Mouse (Mus musculus): ENCODE measurements around the gene Pknox1. TPM values are rescaled to one million over a fixed set of nuclear protein-coding genes. Genes with fewer than 3 reads are reported as not detected.
"Not testable (repeated sequence)": the region's sequence is repeated elsewhere in the genome, so short reads cannot be mapped to it uniquely, and the experiment has no call there.

Gene Pknox1
- polyA plus RNA-seq, 1 experiment from 2014 or later, result 32.2 TPM

GRCm38 (mm10) chr17:31531441-31532158 is 32.9 kb upstream of the Pknox1 start:
- no peak overlapping the region for H3K9ac ChIP-seq (replicated peaks; ENCODE audit: low read depth, low read length)
- no peak overlapping the region for H3K4me2 ChIP-seq (ENCODE audit: low read length)
- H3K9me3 ChIP-seq (ENCODE audit: control insufficient read depth, low read length), result no peaks in the 10 kb centered on the region
- H3K4me1 ChIP-seq (replicated peaks; ENCODE audit: control insufficient read depth, insufficient read depth, low read length), result peaks cover 15% of the 10 kb centered on the region
- H3K36me3 ChIP-seq (ENCODE audit: control insufficient read depth, insufficient read depth), result peaks cover 17% of the 10 kb centered on the region
- H3K27me3 ChIP-seq (replicated peaks; ENCODE audit: control insufficient read depth, insufficient read depth, low read length), result no peaks in the 10 kb centered on the region
- H3K27ac ChIP-seq (ENCODE audit: low read length), result no peak overlapping the region
- ATAC-seq, result no peak
- WGBS, result 89% methylated on average over 14 of the region's 14 CpGs
- H3K4me3 ChIP-seq (replicated peaks; ENCODE audit: low read length), result no peak overlapping the region

GRCm38 (mm10) chr17:31532331-31532730 is 32.2 kb upstream of the Pknox1 start:
- Histone ChIP-seq H3K4me1 (replicated peaks; ENCODE audit: control insufficient read depth, insufficient read depth, low read length) (peaks cover 15% of the 10 kb centered on the region), H3K36me3 (ENCODE audit: control insufficient read depth, insufficient read depth) (peaks cover 12% of the 10 kb centered on the region)
- not testable (repeated sequence) for H3K9me3 ChIP-seq (ENCODE audit: control insufficient read depth, low read length); H3K27ac ChIP-seq (ENCODE audit: low read length); H3K9ac ChIP-seq (replicated peaks; ENCODE audit: low read depth, low read length); H3K27me3 ChIP-seq (replicated peaks; ENCODE audit: control insufficient read depth, insufficient read depth, low read length); ATAC-seq; H3K4me2 ChIP-seq (ENCODE audit: low read length); H3K4me3 ChIP-seq (replicated peaks; ENCODE audit: low read length)
- WGBS, result 93% methylated on average over 3 of the region's 4 CpGs

DNA sequence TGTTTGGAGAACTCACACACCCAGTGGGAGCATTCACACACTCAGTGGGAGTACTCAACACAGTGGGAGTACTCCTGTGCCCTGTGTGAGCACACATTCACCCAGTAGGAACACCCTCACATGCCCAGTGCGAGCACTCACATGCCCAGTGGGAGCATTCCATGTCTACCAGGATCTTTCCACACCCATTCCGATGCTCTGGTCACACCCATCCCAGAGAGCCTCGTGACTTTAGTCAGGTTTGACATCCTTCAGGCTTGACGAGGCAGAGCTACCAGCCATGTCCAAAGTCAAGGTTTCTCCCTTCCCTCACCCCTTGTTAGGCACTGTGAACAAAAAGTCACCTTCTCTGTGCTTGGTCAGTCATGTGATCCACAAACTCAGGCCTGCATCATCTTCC is 29.2 kb upstream of the Pknox1 start:
- Histone ChIP-seq H3K9ac (replicated peaks; ENCODE audit: low read depth, low read length) (peak overlapping the region; percentile 49), H3K4me3 (replicated peaks; ENCODE audit: low read length) (no peak overlapping the region), H3K9me3 (ENCODE audit: control insufficient read depth, low read length) (no peaks in the 10 kb centered on the region), H3K27ac (ENCODE audit: low read length) (peak overlapping the region; percentile 99), H3K36me3 (ENCODE audit: control insufficient read depth, insufficient read depth) (peaks cover 4% of the 10 kb centered on the region), H3K4me1 (replicated peaks; ENCODE audit: control insufficient read depth, insufficient read depth, low read length) (peaks cover 15% of the 10 kb centered on the region), H3K4me2 (ENCODE audit: low read length) (peak overlapping the region; percentile 47), H3K27me3 (replicated peaks; ENCODE audit: control insufficient read depth, insufficient read depth, low read length) (no peaks in the 10 kb centered on the region)
- 64% methylated on average over 4 of the region's 4 CpGs for WGBS
- ATAC-seq, result peak; percentile 29

DNA sequence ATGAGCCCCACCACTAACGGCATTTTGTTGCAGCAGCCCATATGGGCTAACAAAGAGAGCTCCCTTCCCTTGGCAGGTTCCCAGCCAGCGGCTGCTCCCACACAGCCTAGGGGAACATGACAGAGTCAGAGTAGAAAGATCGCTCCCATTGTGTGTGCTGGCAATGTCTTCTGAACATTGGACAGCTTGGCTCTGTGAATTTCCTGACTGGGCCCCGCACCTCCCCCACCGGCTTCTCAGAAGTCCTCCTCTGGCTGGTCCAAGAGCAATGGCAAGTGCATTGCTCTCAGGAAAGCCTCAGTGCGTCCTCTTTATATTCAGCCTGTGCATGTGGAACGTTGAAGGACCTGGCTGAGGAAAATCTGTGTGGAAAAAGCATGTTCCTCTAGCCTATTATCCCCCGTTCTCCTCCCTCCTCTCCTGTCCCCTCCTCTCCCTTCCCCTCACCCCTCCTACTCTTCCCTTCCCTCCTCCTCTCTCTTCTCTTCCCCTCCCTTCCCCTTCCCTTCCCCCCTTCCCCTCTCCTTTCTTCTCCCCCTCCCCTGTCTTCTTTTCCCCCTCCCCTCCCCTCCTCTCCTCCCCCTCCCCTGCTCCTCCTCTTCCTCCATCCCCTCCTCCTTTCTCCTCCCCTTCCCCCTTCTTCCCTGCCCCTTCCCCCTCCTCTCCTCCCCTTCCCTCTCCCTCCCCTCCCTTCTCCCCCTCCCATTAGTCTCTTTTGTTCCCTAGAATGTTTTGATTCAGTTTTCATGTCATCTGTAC is 28.5 kb upstream of the Pknox1 start:
- peak overlapping the region; percentile 49 for H3K9ac ChIP-seq (replicated peaks; ENCODE audit: low read depth, low read length)
- peaks cover 4% of the 10 kb centered on the region for H3K36me3 ChIP-seq (ENCODE audit: control insufficient read depth, insufficient read depth)
- 6% methylated on average over 8 of the region's 8 CpGs for WGBS

GRCm38 (mm10) chr17:31540101-31540500 is 24.4 kb upstream of the Pknox1 start:
- Histone ChIP-seq H3K4me1 (replicated peaks; ENCODE audit: control insufficient read depth, insufficient read depth, low read length) (peaks cover 24% of the 10 kb centered on the region), H3K9ac (replicated peaks; ENCODE audit: low read depth, low read length) (no peak overlapping the region), H3K9me3 (ENCODE audit: control insufficient read depth, low read length) (no peaks in the 10 kb centered on the region), H3K36me3 (ENCODE audit: control insufficient read depth, insufficient read depth) (no peaks in the 10 kb centered on the region), H3K4me3 (replicated peaks; ENCODE audit: low read length) (no peak overlapping the region), H3K4me2 (ENCODE audit: low read length) (no peak overlapping the region), H3K27me3 (replicated peaks; ENCODE audit: control insufficient read depth, insufficient read depth, low read length) (no peaks in the 10 kb centered on the region), H3K27ac (ENCODE audit: low read length) (no peak overlapping the region)
- 52% methylated on average over 3 of the region's 3 CpGs for WGBS
- ATAC-seq, result no peak

More for the DNA sequence above, 28.5 kb upstream of the Pknox1 start:
- H3K27ac ChIP-seq (ENCODE audit: low read length), result peak overlapping the region; percentile 99
- ATAC-seq, result peak; percentile 96
- H3K27me3 ChIP-seq (replicated peaks; ENCODE audit: control insufficient read depth, insufficient read depth, low read length), result no peaks in the 10 kb centered on the region
- no peaks in the 10 kb centered on the region for H3K9me3 ChIP-seq (ENCODE audit: control insufficient read depth, low read length)
- H3K4me3 ChIP-seq (replicated peaks; ENCODE audit: low read length), result peak overlapping the region; percentile 24; the same call in 1 of the 2 replicates
- H3K4me1 ChIP-seq (replicated peaks; ENCODE audit: control insufficient read depth, insufficient read depth, low read length), result peaks cover 21% of the 10 kb centered on the region
- H3K4me2 ChIP-seq (ENCODE audit: low read length), result peak overlapping the region; percentile 47

DNA sequence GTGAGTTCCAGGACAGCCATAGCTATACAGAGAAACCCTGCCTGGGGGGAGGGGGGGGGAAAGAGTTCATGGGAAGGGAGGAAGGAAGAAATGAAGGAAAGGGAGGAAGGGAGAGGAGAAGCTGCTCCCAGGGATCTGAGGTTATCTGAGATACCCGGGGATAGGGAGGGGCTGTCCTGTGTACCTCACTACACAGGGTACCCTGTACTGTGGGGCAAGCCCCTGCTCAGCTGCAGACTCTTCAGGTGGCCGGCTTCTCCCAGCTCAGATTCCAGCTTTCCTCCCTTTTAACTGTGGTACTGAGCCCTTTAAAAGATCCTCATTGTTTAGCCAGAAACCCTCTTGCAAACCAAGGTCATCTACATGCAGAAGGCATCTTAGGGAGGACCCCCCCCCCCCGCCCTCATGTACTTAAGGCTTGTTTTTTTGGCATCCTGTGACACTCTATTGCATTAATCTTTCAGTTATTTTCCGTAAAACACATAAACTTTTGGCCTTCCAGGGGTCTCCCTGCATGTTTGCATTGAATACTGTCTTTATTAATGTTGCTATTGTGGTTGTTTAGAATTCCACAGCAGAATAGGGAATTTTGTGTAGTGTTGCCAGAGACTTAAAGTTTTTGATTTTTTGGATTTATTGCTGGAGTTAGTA is 23.6 kb upstream of the Pknox1 start:
- Histone ChIP-seq H3K4me2 (ENCODE audit: low read length) (no peak overlapping the region), H3K36me3 (ENCODE audit: control insufficient read depth, insufficient read depth) (no peaks in the 10 kb centered on the region), H3K27ac (ENCODE audit: low read length) (peak overlapping the region; percentile 64), H3K4me1 (replicated peaks; ENCODE audit: control insufficient read depth, insufficient read depth, low read length) (peaks cover 15% of the 10 kb centered on the region), H3K4me3 (replicated peaks; ENCODE audit: low read length) (no peak overlapping the region), H3K9me3 (ENCODE audit: control insufficient read depth, low read length) (no peaks in the 10 kb centered on the region), H3K27me3 (replicated peaks; ENCODE audit: control insufficient read depth, insufficient read depth, low read length) (no peaks in the 10 kb centered on the region), H3K9ac (replicated peaks; ENCODE audit: low read depth, low read length) (no peak overlapping the region)
- 34% methylated on average over 4 of the region's 4 CpGs for WGBS
- no peak for ATAC-seq

DNA sequence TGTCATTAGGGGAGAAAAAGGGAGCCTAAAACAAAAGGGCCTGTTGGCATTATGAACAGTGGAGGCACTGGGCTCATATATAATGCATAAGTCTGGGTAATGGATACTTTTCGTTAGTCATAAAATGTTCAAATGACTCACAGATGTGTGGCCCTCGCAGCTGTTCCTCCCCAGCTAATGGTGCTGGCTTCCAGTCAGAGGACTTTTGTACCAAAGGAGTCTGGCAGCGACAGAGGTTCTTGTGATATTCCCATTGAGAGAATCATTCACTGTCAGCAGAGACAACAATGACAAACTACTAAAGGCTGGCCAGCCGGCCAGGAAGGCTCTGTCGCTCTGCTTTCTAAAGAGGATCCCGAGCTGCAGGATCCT is 23.1 kb upstream of the Pknox1 start:
- H3K4me3 ChIP-seq (replicated peaks; ENCODE audit: low read length), result no peak overlapping the region
- no peaks in the 10 kb centered on the region for H3K9me3 ChIP-seq (ENCODE audit: control insufficient read depth, low read length)
- no peaks in the 10 kb centered on the region for H3K27me3 ChIP-seq (replicated peaks; ENCODE audit: control insufficient read depth, insufficient read depth, low read length)
- peak; percentile 68 for ATAC-seq
- WGBS, result 17% methylated on average over 6 of the region's 6 CpGs
- peak overlapping the region; percentile 61 for H3K27ac ChIP-seq (ENCODE audit: low read length)
- H3K4me2 ChIP-seq (ENCODE audit: low read length), result no peak overlapping the region
- no peaks in the 10 kb centered on the region for H3K36me3 ChIP-seq (ENCODE audit: control insufficient read depth, insufficient read depth)
- peaks cover 13% of the 10 kb centered on the region for H3K4me1 ChIP-seq (replicated peaks; ENCODE audit: control insufficient read depth, insufficient read depth, low read length)
- H3K9ac ChIP-seq (replicated peaks; ENCODE audit: low read depth, low read length), result no peak overlapping the region

DNA sequence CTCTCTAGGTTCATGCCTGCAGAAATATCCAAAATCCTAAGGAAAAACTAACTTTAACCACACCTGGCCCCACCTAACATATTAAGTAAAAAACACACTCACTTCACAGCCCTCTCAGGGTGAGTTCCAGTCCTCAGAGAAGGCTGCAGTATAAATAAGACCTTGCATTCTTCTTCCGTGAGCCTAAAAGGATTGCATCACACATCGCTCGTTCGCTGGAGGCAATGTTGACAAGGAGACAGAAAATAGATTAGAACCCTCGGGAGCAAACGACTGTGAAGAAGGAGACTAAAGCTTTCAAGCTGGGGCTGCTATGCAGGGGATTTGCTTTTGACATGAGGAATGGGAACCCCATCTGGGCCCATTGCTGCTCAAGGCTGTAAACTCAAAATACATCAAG is 21.0 kb upstream of the Pknox1 start:
- Histone ChIP-seq H3K4me2 (ENCODE audit: low read length) (no peak overlapping the region), H3K4me1 (replicated peaks; ENCODE audit: control insufficient read depth, insufficient read depth, low read length) (peaks cover 13% of the 10 kb centered on the region), H3K36me3 (ENCODE audit: control insufficient read depth, insufficient read depth) (no peaks in the 10 kb centered on the region), H3K4me3 (replicated peaks; ENCODE audit: low read length) (no peak overlapping the region), H3K27ac (ENCODE audit: low read length) (no peak overlapping the region), H3K27me3 (replicated peaks; ENCODE audit: control insufficient read depth, insufficient read depth, low read length) (no peaks in the 10 kb centered on the region), H3K9ac (replicated peaks; ENCODE audit: low read depth, low read length) (no peak overlapping the region), H3K9me3 (ENCODE audit: control insufficient read depth, low read length) (no peaks in the 10 kb centered on the region)
- WGBS, result 24% methylated on average over 6 of the region's 6 CpGs
- no peak for ATAC-seq

- Histone ChIP-seq H3K4me1 (replicated peaks; ENCODE audit: control insufficient read depth, insufficient read depth, low read length) (peaks cover 4% of the 10 kb centered on the region), H3K27ac (ENCODE audit: low read length) (no peak overlapping the region), H3K36me3 (ENCODE audit: control insufficient read depth, insufficient read depth) (no peaks in the 10 kb centered on the region), H3K9ac (replicated peaks; ENCODE audit: low read depth, low read length) (no peak overlapping the region), H3K4me3 (replicated peaks; ENCODE audit: low read length) (no peak overlapping the region), H3K27me3 (replicated peaks; ENCODE audit: control insufficient read depth, insufficient read depth, low read length) (no peaks in the 10 kb centered on the region), H3K9me3 (ENCODE audit: control insufficient read depth, low read length) (no peaks in the 10 kb centered on the region), H3K4me2 (ENCODE audit: low read length) (no peak overlapping the region)
- WGBS, result 91% methylated on average over 9 of the region's 9 CpGs
- ATAC-seq, result no peak
Observed at GRCm38 (mm10) chr17:31546444-31547196, 17.9 kb upstream of the Pknox1 start.
